Mouse (Mus musculus): ENCODE data around the gene Tppp3. TPM values are rescaled to one million over a fixed set of nuclear protein-coding genes. Genes with fewer than 3 reads are reported as not detected.

The Tppp3 gene
- total RNA-seq, 2 experiments from 2014 or later = 260 to 285 TPM

- no peak for DNase-seq
These were observed 39.4 kb downstream of the Tppp3 start for GRCm38 (mm10) chr8:105431743-105432515.

- no peak for DNase-seq
These were observed 44.4 kb downstream of the Tppp3 start for GRCm38 (mm10) chr8:105426878-105427277.

GRCm38 (mm10) chr8:105422006-105422405, 49.3 kb downstream of the Tppp3 start:
- DNase-seq = no peak

- no peak for DNase-seq
These were observed 51.5 kb downstream of the Tppp3 start for GRCm38 (mm10) chr8:105419800-105420199.

GRCm38 (mm10) chr8:105418992-105419391, 52.3 kb downstream of the Tppp3 start:
- DNase-seq = no peak

Other genes with a start within 250 kb of the Tppp3 start
- gene D230025D16Rik, start 246.4 kb downstream of the Tppp3 start, total RNA-seq (2021) = 10 to 100 TPM; 16.1 to 18.4 TPM
- 1 to 10 TPM; 8.6 to 9.9 TPM for gene B3gnt9, start 216.4 kb downstream of the Tppp3 start, total RNA-seq (2021)
- gene Tradd, start 206.9 kb downstream of the Tppp3 start, total RNA-seq (2021) = 1 to 10 TPM; 3.3 to 4.4 TPM
- 1 to 10 TPM in 1 of 2 experiments, under 1 TPM in 1; 0.85 to 1.6 TPM for gene Fbxl8, start 206.9 kb downstream of the Tppp3 start, total RNA-seq (2021)
- gene Hsf4, start 201.7 kb downstream of the Tppp3 start, total RNA-seq (2021) = under 1 TPM; 0.42 to 0.70 TPM
- 10 to 100 TPM; 22.3 to 22.8 TPM for gene Nol3, start 195.4 kb downstream of the Tppp3 start, total RNA-seq (2021)
- 1 to 10 TPM; 2.3 to 3.1 TPM for gene 4931428F04Rik, start 181.7 kb downstream of the Tppp3 start, total RNA-seq (2021)
- 1 to 10 TPM; 3.9 to 9.1 TPM for gene Exoc3l, start 175.4 kb downstream of the Tppp3 start, total RNA-seq (2021)
- 10 to 100 TPM; 18.7 to 22.3 TPM for gene E2f4, start 173.9 kb downstream of the Tppp3 start, total RNA-seq (2021)
- gene Elmo3, start 165.9 kb downstream of the Tppp3 start, total RNA-seq (2021) = under 1 TPM; 0.77 to 0.80 TPM
- 1 to 10 TPM; 1.5 to 2.4 TPM for gene Lrrc29, start 145.2 kb downstream of the Tppp3 start, total RNA-seq (2021)
- gene Tmem208, start 145.2 kb downstream of the Tppp3 start, total RNA-seq (2021) = 10 to 100 TPM; 23.6 to 27.1 TPM
- 10 to 100 TPM in 1 of 2 experiments, 1 to 10 TPM in 1; 8.9 to 14.7 TPM for gene Fhod1, start 123.6 kb downstream of the Tppp3 start, total RNA-seq (2021)
- 1 to 10 TPM; 1.4 to 2.4 TPM for gene Slc9a5, start 122.7 kb downstream of the Tppp3 start, total RNA-seq (2021)
- gene Plekhg4, start 98.3 kb downstream of the Tppp3 start, total RNA-seq (2021) = under 1 TPM; 0.07 to 0.79 TPM
- gene Kctd19, start 58.0 kb downstream of the Tppp3 start, total RNA-seq (2021) = under 1 TPM in 1 of 2 experiments, not detected in 1; 0.07 TPM
- 1 to 10 TPM in 1 of 2 experiments, under 1 TPM in 1; 0.93 to 1.1 TPM for gene Lrrc36, start 58.0 kb downstream of the Tppp3 start, total RNA-seq (2021)
- 10 to 100 TPM; 10.9 to 15.9 TPM for gene Zdhhc1, start 25.4 kb upstream of the Tppp3 start, total RNA-seq (2021)
- gene Hsd11b2, start 47.2 kb upstream of the Tppp3 start, total RNA-seq (2021) = 1 to 10 TPM; 4.4 to 4.5 TPM
- 10 to 100 TPM; 49.3 to 54.2 TPM for gene Atp6v0d1, start 94.5 kb upstream of the Tppp3 start, total RNA-seq (2021)
- gene Ripor1, start 133.7 kb upstream of the Tppp3 start, total RNA-seq (2021) = 10 to 100 TPM; 20.7 to 26.9 TPM
- 10 to 100 TPM; 43.7 to 46.7 TPM for gene Ctcf, start 165.0 kb upstream of the Tppp3 start, total RNA-seq (2021)
- under 1 TPM; 0.84 to 0.85 TPM for gene Agrp, start 165.9 kb upstream of the Tppp3 start, total RNA-seq (2021)
- under 1 TPM; 0.28 to 0.38 TPM for gene Carmil2, start 214.7 kb upstream of the Tppp3 start, total RNA-seq (2021)
- 10 to 100 TPM; 12.9 to 15.2 TPM for gene Acd, start 229.6 kb upstream of the Tppp3 start, total RNA-seq (2021)
- gene Pard6a, start 229.6 kb upstream of the Tppp3 start, total RNA-seq (2021) = 1 to 10 TPM; 6.0 to 7.8 TPM
- gene 4933405L10Rik, start 236.1 kb upstream of the Tppp3 start, total RNA-seq (2021) = not detected
- gene Enkd1, start 236.7 kb upstream of the Tppp3 start, total RNA-seq (2021) = 1 to 10 TPM; 2.0 to 3.7 TPM